Mouse (Mus musculus) MEL-GATA-1-ER (cell line): ENCODE data around the gene Gpbp1.

Experiments used
- DNase-seq: peaks from one replicate; pipeline ENCODE4 v3.0.0-alpha.2; 2012; ENCODE audit warnings: low read depth; ENCODE audit errors: extremely low read depth

Gpbp1 gene

DNA sequence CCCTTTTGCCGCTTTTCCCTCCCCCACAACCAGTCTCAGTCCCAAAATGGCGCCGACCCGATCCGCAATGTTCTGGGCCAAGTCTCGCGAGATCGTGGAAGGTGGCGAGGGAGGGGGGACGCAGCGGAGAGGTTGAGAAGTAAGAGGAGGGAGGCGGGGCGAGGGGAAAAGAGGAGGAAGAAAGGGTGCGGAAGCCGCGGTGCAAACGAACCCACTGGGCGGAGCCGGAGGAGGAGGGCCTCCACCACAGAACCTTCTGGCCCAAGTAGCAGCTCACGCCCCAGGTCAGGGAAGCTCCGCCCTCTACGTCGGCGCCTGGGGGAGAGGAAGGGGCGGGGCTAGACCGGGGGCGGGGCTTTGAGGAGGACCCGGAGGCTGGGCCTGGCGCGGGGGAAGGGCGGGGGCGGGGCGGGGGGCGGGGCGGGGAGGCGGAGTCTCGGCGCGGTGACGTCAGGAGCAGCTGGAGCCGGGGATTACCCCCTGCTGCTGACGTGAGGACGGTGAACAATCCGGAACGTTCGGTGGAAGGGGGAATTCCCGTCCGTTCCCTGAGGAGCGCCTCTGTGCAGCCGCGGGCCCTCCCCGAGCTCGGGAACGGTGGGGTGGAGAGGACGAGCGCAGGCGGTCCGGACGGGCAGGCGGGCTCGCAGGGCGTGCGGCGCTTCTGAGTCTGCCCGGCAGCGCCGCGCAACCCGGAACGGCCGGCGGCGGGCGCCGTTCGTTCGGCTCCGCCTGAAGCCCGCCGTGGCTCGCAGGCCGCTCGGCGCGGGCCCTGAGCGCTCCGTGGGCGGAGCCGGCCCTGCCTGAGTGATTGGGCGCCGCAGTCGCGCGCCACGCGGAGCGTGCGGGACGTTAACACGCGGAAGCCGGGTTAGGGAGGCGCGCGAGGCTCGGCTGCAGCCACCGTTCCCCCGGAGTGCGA lies at the start of gene Gpbp1:
Gene Gpbp1 (minus strand): TSS at position 310 of the 922 bp plus-strand sequence.
- DNase-seq = peak; percentile 95

DNA sequence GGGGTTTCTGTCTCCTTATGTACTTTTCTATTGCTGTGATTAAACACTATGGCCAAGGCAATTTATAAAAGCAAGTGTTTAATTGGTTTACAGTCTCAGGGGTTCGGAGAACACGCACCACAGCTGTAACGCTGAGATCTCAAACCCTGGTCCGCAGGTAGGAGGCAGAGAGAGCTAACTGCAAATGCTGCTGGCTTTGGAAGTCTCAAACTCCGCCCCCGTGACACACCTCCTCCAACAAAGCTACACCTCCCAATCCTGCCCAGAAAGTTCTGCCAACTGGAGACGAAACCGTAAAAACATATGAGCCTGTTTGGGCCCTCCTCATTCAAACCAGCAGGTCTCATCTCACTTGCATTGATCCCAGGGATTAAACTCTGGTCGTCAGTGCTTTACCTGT lies 47.8 kb upstream of the Gpbp1 start:
- no peak for DNase-seq

DNA sequence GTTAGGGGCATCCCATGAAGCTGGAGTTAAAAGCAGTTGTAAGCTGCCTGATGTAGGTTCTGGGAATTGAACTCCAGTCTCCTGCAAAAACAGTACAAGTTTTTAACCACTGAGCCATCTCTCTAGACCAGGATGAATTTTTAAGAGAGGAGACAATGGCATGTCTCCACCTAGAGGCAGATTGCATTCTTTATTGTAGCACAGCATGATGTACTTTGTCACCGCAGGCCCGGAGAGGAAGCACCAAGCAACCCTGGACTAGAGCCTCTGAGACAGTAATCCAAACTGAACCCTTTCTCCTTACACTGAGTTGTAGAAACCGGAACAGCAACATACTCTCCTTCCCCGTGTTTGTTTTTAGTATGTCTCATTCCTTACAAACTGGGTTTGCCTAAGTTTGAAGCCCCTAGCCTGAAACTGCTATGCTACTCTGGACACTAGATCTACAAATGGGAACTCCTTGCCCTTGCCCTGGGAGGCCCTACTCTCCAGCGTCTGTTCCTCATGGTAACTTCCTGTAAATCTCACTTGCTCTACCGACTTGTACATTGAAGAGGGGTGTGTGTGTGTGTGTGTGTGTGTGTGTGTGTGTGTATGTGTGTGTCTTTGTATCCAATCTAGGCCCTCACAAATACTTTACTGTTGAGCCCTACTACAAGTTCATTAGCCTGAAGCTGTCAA lies 46.4 kb upstream of the Gpbp1 start:
- no peak for DNase-seq

DNA sequence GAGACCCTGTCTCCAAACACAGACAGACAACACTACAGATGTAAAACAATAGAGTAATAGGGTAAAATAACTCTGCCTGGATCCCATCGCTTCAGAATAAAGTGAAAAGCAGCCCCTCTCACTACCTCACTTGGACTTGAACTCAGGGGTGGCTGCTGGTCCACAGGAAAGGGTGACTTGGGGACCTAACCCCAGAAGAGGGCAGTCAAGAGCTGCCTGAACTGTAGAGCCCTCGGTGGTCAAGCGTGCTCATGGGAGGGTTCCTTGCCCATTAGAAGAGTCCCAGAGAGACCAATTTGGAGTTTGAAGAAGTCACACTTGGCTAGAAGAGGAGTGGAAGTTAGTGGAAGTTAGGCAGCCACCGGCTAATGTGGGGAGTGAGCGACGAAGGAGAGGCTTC lies 44.2 kb upstream of the Gpbp1 start:
- DNase-seq = no peak

DNA sequence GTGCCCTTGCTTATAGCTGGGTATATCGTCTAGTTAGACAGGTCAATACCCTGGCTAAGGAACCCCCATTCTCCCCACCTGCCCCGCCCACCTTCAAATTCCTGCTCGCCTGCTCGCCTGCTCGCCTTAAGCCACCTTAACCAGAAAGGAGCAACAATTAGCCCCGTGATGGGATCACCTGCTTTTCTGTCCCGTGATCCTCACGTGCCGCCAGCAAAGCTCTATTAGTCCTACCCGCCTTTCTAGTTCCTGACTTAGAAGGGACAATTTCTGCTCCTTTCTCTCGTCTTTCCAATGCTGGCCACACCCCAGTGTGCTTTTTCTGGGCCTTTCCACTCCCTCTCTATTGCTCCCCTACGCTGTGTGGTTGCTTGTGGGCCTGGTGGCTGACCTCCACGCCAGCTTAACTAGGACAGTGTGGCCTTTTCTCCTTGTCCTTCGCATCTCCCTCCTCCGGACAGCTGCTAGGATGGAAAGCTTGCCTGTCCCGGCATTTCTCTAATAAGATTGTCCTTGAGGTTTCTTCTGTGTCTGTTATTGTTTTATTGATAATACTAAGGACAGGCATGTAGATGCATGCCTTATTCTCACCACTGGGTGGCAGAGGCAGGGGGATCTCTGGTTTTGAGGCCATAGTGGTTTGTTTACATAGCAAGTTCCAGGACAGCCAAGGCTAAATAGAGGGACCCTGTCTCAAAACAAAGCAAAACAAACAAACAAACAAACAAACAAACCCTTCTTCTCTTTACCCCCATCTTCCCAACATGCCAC lies 42.5 kb upstream of the Gpbp1 start:
- no peak for DNase-seq

DNA sequence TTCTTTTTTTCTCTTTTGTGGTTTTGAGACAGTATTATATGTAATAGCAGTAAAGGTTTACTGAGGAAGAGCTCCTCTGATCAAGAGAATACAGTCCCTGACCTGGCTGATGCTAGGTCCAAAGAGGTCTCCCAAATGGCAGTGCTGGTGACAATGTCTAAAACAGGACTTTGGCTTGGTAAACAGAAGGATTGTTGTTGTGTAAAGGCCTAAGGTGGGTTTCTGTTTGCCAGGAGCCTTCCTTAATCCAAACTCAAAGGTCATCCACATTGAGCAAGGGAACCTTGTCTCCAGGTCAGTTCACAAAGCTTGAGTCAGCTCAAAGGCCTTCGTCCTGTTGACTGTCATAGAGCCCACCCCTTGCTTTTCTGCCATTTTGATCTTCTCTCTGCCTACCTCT lies 41.8 kb upstream of the Gpbp1 start:
- DNase-seq = no peak

DNA sequence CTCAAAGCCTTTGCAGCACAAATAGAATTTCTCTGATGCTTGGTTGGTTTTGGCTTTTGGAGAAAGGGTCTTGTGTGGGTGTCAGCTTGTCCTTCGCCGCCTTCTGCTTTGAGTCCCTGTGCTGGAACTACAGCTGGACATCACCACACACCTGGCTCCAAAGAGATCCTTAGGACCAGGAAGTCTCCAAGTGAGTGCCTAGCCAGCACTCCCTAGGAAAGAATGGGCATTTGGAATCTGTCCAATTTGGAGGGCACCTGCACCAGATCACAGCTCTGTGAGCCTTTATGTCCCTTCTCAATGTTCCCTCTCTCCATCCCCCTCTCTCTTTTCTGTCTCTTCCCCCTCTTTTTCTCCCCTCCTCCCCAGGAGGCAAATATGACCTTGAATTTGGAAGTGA lies 34.4 kb upstream of the Gpbp1 start:
- no peak for DNase-seq

DNA sequence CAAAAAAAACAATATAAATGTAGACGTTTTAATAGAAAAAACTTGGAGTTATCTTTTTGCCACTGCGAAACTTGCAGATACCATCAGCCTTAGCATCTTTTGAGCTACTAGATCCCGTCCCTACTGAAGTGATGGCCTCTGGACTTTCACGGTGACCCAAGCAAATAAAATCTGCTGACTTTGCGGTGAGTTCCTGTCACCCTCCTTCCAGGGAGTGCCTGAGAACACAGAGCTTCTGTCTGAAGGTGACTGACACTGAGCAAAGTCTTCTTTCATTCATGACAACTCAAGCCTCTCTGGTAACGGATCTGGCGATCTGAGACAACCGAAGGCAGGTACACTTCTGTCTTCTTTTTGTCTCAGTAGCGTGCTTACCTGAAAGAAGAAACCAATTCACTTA lies 32.4 kb upstream of the Gpbp1 start:
- DNase-seq = no peak

DNA sequence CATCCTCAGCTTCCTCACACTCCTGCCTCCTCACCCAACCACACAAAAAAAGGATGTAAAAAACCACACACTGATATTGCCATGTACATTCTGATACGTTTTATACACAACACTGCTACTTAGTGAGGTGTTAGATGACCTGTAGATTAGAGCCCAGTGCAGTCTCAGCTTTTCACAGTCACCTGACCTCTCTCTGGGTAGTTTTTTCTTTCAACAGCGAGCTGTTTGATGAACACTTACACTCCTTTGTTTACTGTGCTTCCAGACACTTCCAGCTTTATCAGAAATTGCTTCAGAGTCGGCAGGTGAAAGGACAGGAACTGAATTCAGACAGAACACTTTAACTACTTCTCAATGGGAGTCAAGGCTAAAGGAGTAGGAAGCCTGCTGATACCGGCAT lies 30.5 kb upstream of the Gpbp1 start:
- no peak for DNase-seq

DNA sequence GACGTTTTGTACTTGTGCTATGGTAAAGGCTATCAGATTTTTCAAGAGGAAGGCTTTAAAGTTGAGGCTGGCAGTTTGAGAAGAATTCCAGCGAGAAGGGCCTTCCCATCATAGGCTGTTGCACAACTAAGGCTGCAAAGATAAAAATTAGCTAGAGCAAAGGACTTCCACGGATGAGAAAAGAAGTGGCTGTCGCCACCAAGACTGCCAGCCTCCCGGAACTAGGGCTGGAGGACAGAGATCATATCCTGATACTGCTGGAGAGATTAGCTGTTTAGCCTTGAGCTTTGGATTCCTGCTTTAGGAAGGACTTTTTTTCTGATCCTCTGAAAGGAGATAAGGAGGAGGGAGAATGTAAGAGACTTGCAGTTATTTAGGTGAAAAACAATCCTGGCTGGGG lies 28.4 kb upstream of the Gpbp1 start:
- DNase-seq = no peak

DNA sequence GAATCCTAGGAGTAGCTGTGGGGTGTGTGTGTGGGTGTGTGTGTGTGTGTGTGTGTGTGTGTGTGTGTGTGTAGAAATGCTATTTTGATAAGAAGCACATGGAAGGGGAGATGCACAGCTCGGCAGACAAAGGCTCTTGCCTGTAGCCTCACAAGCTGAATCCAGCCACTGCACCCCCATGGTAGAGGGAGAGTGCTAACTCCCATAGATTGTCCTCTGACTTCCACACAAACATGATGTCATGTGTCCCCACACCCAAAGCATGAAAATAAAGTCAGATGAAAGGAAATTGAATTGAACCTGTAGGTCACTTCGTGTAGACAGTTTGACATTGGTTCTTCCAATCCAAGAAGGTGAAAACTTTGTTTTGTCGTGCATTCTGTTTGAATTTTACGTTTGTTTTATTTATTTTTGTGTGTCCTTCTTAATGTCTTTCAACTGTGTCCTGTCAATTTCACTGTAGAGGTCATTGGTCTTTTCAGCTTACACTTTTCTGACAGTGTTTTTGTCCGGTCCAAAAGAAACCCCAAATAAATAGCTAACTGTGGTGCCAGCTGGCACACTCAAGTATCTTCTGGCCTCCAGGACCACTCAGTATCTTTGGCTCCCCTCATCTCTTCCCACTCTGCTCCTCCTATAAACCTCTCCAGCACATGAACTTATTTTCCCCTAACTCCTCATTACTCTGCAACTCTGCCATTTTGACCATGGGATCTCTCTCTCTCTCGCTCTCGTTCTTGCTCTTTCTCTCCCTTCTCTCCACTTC lies 26.7 kb upstream of the Gpbp1 start:
- no peak for DNase-seq

DNA sequence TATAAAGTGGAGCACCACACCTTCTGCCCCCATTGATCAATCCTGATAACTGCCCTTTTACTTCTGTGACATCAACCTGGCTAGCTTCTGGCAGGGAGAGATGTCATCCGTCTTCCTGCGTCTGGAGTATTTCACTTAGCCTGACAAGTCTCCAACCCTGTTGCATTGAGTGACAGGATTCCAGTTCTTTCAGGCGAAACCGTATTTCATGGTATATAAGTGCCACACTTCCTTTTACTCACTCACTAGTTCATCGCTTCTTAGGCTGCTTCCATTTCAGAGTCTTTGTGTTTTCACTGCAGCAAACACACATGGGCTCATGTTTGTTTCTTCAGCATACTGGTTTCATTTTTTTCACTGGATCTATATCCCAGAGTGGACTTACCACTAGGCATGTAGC lies 19.5 kb upstream of the Gpbp1 start:
- DNase-seq = no peak

DNA sequence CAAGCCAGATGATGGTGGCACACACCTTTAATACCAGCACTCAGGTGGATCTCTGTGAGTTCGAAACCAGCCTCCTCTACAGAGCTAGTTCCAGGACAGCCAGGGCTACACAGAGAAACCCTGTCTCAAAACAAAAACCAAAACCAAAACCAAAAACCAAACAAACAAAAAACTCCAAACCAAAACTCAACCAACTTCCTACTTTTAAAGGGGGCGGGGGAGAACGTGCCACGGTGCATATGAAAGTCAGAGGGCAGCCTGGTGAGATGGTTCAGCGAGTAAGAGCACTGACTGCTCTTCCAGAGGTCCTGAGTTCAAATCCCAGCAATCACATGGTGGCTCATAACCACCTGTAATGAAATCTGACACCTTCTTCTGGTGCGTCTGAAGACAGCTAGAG lies 18.7 kb upstream of the Gpbp1 start:
- DNase-seq = no peak

DNA sequence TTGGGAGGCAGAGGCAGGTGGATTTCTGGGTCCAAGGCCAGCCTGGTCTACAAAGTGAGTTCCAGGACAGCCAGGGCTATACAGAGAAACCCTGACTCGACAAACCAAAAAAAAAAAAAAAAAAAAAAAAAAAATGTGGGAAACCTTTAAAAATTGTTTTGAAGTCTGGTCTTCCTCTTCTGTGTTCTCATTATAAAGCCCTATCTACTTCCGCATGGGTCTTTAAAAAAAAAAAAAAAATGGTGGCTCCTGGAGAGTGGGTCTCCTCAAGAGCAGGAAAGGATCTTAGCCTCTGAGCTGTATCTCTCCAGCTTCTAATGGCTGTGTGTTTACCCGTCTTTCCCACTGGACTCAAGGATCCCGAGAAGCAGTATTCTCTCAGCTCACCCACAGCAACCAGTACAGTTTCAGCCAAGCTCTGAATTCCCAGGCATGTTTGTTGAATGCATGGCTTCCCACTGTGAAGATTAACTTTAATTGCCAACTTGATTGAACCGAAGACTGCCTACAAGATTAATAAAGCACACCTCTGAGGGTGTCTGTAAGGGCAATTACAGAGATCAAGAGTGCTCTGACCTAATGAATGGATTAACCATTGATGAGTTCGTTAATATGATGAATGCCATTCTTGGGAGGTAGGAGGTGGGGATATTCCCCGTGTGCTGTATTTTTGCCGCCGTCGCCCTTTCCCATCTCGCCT lies 4.6 kb upstream of the Gpbp1 start:
- no peak for DNase-seq

DNA sequence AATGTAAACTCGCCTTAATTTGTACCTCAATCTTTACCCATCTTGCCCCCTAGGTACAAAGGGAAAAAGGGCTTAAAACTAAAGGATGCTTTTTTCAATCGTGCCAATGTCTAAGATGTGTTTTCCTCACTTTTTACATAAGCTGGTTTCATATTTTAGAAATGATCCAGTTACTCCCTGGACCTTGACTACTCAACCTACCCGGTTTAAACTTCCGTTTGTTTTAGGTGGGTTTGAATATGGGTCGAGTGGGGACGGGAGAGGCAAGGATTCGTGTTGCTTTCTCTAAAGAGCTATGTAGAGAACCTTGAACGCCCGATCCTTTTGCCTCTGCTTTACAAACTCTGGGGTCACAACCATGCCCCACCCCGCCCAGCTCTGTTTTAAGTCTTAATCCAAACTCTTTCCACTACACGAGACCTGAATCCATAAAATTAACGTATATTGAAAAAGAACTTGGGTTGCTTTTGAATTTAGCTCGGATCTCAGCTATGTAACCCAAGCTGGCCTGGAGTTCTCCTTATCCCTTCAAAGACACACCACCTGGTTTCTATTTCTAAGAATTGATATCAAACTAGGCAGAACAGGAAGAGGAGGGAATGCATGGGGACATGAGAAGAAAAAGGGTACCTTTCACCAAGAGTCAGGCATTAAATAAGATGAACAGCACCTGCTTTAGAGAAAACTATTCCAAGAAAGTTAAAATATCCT lies 1.3 kb upstream of the Gpbp1 start:
- peak; percentile 51 for DNase-seq

DNA sequence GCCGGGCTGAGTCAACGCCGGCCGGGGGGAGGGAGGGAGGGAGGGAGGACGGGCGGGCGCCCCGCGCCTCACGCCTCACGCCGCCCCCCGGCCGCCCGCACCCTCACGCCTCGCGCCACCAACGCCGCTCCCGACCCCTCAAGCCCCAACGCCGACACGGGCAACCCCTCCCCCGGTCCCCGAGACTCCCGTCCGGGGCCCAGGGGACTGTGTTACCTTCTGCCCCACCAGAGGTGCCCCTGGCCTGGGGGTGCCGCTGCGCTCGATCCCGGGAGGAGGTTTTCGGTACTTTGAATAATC lies 459 bp downstream of the Gpbp1 start:
- no peak for DNase-seq

DNA sequence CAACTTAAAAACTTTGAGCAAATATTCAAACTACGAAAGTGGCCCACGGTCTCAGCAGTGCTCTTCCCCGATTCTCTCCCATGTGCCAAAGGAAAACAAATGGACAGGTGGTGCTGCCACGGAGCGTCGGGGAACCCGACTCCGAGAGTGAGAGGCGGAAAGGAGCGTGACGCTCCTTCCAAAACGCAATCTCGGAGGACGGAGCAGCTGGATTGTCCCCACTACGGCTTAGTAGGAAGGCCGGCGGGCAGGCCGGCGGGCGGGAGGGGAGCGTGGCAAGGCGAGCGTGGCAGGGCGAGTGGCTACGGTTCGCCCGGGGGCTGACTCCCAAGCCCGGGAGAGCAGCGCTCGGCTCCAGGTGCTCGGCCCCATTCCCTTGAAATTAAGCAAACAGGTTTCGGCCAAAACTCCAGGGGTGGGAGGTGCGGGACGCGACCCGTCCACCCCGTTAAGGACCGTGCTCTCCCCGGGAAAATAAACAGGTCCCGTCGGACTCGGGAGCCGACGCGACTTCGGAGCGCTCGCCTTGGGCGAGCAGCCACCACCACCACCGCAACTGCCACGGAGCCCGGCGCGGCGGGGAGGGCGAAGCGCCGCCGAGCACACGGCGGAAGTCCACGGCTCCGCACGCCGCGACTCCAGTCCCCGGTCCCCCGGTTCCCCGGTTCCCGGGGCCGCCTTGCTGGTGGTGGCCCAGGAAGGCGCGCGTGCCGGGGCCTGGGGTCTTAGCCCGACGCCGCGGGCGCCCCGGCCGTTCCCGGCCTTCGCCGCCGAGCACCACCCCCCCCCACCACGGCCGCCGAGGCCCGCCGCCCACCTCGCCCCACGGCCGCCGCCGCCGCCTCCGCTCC lies 1.0 kb downstream of the Gpbp1 start:
- DNase-seq = no peak

DNA sequence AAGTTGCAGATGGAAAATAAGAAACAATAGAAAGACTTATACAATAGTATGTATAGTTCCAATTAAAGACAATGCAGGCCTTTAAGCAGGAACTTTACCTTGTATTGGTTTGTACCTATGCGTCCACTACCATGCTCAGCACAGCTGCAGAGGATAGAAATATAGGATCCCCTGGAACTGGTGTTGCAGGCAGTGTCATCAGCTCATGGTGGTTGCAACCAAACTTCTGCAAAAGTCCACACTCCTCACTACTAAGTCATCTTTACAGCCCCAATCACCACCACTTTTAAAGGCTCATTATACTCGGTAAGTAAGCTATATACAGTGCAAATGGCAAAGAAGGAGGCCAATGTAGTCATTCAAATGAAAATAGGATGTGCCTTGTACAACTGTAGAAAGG lies 12.2 kb downstream of the Gpbp1 start:
- no peak for DNase-seq

DNA sequence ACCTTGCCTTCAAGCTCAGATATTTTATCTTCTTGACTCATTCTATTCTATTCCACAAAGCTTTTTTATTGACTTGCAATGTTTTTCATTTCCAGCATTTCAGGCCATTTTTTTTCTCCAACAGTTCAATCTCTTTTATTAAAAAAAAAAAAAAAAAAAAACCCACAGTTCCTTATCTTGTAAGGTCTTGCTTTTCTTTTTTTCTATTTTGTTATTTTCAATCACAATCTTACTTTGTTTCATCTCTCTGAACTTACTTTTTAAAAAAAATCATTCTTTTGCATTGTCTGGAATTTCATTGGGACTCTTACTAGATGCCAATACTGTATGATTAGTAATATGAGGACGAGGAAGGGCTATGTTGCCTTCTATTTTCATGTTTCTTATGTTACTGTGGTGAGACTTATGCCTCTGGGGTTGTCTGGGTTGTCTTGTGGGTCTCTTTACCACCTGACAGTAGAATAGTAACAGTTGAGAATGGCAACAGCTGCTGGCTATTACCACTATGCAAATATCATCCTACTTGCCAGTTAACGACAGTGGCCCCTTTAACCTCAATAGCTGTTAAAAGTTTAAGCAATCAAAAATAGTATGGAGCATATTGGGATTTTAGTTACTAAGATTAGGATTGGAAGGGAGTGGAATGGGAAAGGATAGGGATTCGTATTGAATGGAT lies 19.2 kb downstream of the Gpbp1 start:
- no peak for DNase-seq
